Mouse (Mus musculus) T-helper 2 cell (primary cell): Measurements from ENCODE around the gene Pcnx3.
"Not testable (repeated sequence)": the region's sequence is repeated elsewhere in the genome, so short reads cannot be mapped to it uniquely, and the experiment has no call there.

Experiments
- in situ Hi-C: fragments of 300-600 bp; cut with MboI, MseI; formaldehyde crosslinking; loops from one replicate; pipeline ENCODE4 v1.15.1; 2025; ENCODE audit warnings: high pct_unique_total_duplicates

Gene Pcnx3

GRCm38 (mm10) chr19:5713730-5714129, 25.0 kb upstream of the Pcnx3 start:
- in situ Hi-C loops = no loop called here

DNA sequence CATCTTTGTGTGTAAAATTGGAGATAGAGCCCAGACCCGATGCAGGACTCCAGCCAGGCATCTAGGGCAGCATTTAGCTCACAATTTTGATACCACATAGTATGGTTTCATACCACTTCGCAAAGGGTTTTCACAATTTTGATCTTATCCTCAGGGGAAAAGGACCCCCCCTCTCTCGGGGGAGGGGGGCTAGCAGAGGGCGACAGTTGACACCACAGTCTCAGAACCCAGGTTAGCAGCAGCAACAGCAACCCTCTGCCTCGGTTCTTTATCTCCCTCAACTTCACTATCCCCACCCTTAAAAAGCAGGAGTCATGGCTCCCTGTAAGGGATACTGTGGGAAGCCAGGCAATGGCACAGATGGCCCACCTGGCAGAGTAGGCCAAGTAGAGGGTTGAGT, 24.5 kb upstream of the Pcnx3 start:
- in situ Hi-C loops = no loop called here

DNA sequence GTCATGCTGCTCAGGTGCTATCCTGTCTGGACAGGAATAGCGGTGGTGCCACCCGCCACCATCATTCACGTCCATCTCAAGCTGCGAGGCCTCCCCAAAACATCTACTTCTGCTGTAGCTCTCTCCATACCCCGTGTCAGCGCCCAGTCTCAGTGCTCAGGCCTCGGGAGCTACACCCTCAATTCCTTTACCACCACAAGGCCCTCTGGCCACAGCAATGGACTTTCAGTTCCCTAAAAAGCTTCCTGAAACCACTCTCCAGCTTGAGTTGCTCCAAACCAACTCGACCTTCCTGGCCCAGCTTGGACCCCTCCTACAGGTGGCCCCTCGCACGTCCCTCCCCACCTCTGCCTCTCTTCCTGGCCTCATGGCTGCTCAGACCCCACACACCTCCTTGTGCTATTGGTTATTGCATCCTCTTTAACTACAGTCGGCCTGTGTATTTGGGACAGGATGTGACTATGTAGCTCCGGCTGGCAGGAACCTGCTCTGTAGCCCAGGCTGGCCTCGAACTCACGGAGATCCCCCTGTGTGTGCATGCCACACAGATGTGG, 23.3 kb upstream of the Pcnx3 start:
- in situ Hi-C loops = no loop called here

GRCm38 (mm10) chr19:5711218-5711617, 22.5 kb upstream of the Pcnx3 start:
- in situ Hi-C loops = no loop called here

- in situ Hi-C loops = no loop called here
Observed at GRCm38 (mm10) chr19:5710581-5710980, 21.9 kb upstream of the Pcnx3 start.

DNA sequence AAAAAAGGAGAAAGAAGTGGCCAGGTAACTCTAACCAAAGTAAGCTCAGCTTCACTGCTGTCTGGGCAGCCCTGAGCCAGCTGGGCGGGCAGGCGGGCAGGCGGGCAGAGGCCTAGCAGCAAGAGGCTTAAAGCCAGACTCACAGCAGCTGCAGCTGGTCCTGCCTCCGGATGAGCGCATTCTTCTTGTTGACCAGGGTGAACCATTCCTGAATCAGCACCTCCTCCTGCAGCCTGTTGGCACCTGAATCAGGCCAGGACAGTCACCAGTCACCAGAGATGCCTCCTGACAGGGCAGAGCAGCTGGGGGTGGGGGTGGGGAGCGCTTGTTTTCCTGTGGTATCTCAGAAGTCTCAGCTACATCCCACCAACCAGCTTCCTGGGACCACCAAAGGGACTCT, 21.4 kb upstream of the Pcnx3 start:
- in situ Hi-C loops = no loop called here

- in situ Hi-C loops = loop anchor here (5.0 kb wide), 1 partner anchor 38 kb away; no protein-coding TSS in a partner anchor
Observed at GRCm38 (mm10) chr19:5704801-5705571, 16.3 kb upstream of the Pcnx3 start.

GRCm38 (mm10) chr19:5704163-5704800, 15.6 kb upstream of the Pcnx3 start, which contains the start of gene Kcnk7:
Gene Kcnk7 (plus strand): TSS chr19:5704367.
- in situ Hi-C loops = loop anchor here (5.0 kb wide), 1 partner anchor 37 kb away; no protein-coding TSS in a partner anchor

GRCm38 (mm10) chr19:5695849-5696462, 7.2 kb upstream of the Pcnx3 start:
- in situ Hi-C loops = no loop called here

DNA sequence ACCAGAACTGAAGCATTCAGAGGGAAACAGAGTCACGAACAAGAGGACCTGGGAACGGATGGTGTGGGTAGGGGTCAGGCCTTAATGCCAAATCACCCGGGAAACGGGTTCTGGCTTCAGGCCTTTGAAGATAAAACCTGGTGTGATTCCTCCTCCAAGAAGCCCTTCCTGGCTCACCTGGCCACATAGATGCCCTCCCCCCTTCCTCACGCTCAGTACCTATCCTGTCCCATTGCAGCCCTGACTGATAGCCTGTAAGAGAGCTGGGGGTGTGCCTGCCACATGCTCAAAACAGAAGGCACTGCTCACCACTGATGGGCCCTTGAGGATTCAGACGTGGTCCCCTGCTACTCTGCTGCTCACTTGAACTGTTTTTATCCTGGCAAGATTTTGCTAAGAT, 5.1 kb upstream of the Pcnx3 start:
- in situ Hi-C loops = no loop called here

GRCm38 (mm10) chr19:5692913-5693396, 4.2 kb upstream of the Pcnx3 start:
- in situ Hi-C loops = no loop called here

DNA sequence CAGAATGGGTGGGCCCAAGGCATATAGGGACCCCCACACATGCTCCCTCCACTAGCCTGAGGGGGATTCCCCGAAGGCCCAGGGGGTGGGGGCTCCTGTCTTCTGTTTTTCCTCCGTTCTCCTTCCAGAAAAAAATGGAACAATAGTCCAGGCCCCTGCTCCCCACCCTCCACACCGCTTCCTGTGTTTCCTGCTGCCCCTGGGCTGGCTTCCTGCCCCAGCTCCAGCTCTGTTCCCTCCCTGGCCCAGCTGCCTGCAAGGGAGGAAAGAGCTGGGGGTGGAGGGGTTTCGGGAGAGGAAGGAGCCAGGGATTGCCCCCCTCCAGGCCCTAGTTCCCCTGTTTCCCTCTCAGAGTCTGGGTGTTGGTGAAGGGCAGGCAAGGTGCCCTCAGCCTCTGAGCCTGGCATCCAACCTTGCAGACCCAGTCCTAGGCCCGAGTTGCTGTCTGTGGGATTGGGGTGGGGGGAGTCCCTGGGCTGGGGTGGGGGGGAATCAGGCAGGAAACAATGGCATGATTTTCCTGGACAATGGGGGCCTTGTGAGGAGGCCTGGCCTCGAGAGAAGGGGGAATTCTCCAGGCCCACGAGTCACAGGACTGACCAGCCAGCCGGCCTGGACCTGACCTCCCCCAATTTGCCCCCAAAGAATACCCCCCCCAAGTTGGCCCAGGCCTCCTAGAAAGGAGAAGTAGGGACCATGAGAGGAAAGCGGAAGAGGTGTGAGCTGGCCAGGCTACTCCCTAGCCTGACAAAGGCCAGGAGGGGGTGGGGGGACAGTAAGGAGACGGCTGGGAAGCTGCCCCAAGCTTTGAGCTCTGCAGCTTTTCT, 3.6 kb upstream of the Pcnx3 start:
- in situ Hi-C loops = no loop called here

DNA sequence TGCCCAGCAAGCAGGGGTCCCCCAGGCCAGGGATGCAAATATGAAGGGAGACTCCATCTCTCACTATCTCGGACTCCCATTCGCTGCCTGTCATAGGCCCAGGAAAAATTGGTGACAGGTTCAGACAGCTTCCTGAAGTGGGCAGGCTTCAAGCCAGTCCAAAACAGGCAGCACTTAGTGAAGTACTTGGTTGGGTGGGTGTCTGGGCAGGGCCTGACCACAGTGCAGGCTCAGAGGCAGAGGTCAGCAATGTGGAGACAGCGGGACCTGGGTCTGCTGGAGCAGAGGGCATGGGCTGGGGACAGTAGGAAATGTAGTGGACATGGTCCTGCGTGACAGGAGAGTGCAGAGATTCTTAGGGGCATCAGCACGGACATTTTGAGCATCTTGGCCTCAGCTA, 2.9 kb upstream of the Pcnx3 start:
- in situ Hi-C loops = no loop called here

DNA sequence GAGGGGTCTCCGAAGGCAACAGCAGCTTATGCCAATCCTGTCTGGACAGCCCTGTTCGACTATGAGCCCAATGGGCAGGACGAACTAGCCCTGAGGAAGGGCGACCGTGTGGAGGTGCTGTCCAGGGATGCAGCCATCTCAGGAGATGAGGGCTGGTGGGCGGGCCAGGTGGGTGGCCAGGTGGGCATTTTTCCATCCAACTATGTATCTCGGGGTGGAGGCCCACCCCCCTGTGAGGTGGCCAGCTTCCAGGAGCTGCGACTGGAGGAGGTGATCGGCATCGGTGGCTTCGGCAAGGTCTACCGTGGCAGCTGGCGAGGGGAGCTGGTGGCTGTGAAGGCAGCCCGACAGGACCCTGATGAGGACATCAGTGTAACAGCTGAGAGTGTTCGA, 1.6 kb upstream of the Pcnx3 start:
- in situ Hi-C loops = no loop called here

GRCm38 (mm10) chr19:5689565-5690342, 1.0 kb upstream of the Pcnx3 start:
- in situ Hi-C loops = no loop called here

DNA sequence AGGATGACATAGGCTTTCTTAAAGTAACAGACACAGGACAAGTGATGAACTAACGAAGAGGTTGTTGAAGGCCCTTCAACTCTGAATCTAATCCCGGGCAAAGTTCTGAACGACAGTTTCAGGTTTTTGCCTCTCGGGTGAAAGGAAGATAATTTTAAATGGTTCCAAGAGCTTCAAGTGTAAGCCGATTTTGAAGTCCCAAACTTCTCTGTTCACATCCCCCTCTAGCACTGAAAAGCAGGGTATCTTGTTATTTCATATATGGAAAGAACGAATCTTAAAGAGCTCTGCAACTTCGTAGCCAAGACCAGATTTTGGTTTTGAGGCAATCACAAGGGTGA, 350 bp upstream of the Pcnx3 start:
- in situ Hi-C loops = no loop called here

- in situ Hi-C loops = no loop called here
Observed at GRCm38 (mm10) chr19:5687738-5688137, 970 bp downstream of the Pcnx3 start.

- in situ Hi-C loops = not testable (repeated sequence)
Observed at GRCm38 (mm10) chr19:5686954-5687353, 1.8 kb downstream of the Pcnx3 start.

DNA sequence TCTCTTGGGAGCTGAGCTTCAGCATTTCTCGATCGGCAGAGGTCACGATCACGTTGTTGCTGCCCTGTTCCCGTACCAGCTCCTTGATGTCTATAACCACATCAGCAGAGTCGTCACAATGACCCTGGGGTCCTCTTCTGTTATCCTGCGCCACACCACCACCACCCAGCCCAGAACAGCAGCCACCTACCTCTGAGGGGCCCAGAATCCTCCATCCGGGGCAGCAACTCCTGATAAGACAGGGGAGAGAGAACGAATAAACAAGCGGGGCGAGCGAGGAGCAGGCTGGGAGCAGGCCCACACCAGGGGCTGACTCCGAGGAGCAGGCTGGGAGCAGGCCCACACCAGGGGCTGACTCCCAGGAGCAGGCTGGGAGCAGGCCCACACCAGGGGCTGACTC, 2.3 kb downstream of the Pcnx3 start:
- in situ Hi-C loops = no loop called here

DNA sequence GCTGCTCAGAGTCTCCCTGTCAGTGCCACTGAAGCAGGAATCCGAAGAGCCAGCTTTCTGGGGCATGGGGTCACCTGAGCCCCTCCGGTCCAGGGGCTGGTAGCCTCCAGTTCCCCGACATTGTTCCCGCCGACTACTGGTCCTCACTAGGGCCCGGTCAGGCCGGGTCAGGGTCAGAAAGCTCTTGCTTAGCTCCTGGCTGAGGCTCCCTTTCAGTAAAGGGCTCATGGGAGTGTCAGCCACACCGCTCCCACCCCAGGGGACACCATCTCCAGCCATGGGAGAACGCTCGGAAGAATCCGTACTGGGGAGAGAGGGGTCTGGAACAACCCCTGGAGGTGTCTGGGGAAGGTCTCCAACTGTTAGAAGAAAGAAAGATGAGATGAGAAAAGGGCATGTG, 2.8 kb downstream of the Pcnx3 start:
- in situ Hi-C loops = no loop called here

DNA sequence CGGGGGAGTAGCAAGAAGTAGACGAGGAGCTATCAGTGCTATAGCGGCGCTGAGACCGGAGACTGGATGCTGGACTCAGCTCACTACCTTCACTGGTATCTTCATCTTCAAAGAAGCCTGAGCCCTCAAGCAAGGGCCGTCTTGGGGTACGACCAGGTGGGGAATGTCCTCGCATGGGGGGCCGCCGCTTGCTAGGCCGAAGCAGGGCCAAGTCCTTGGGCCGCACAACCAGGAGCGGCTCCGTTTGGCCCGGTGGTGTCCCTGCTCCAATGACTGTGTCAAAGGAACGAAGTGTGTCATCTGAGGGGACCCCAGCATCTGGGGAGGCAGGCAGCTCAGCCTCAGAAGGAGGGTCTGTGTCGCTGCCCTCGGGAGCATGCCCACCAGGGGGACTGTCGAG, 3.3 kb downstream of the Pcnx3 start:
- in situ Hi-C loops = no loop called here
